Mouse (Mus musculus): Measurements from ENCODE around the gene Entpd3. TPM values are rescaled to one million over a fixed set of nuclear protein-coding genes. Genes with fewer than 3 reads are reported as not detected.

The Entpd3 gene
- polyA plus RNA-seq, 1 experiment from 2014 or later = 1.8 TPM

DNA sequence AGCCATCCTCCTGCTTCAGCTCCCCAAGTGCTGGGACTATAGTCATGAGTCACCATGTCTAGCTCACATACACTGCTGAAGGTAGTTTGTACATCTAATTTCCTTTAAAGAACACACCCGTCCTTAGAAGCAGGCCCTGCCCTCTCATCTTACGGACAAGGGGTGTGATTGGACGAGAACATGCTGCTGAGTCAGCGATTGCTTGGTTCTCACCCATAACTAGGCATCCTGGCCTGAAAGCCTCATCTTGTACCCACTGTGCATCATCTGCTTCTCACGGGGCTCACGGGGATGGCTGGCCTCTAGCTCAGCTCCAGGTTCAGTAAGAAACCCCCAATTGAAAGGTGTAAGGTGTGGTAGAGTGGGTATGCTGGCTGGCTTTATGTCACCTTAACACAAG, 74.4 kb downstream of the Entpd3 start:
- H3K27ac ChIP-seq (ENCODE audit: low read length) = no peak overlapping the region
- no peaks in the 10 kb centered on the region for H3K36me3 ChIP-seq (ENCODE audit: insufficient read depth, low read length)
- 0 out of 2 replicates have a peak, but pooled peaks cover 7% of the 10 kb centered on the region for H3K9me3 ChIP-seq (ENCODE audit: low read length)
- no peak for ATAC-seq (ENCODE audit: low FRiP score, low TSS enrichment)
- no peak overlapping the region for H3K4me2 ChIP-seq (replicated peaks; ENCODE audit: low read depth, low read length)
- H3K4me1 ChIP-seq (ENCODE audit: insufficient read depth, low read length) = peaks cover 1% of the 10 kb centered on the region; the same call in 1 of the 2 replicates
- H3K4me3 ChIP-seq (ENCODE audit: low read length) = no peak overlapping the region
- H3K9ac ChIP-seq (replicated peaks; ENCODE audit: low read length) = no peak overlapping the region
- no peaks in the 10 kb centered on the region for H3K27me3 ChIP-seq (ENCODE audit: insufficient read depth, low read length)
- WGBS = 87% methylated on average over 6 of the region's 6 CpGs

Other genes starting within 250 kb of the Entpd3 start
- 0.19 and 0.30 TPM in 2 replicates for gene Myrip, start 238.3 kb upstream of the Entpd3 start, polyA plus RNA-seq (2015; fragmentation: Nextera tagmentation; extraction: Ambion mirVana)
- gene Eif1b, start 47.6 kb upstream of the Entpd3 start, polyA plus RNA-seq (2015; fragmentation: Nextera tagmentation; extraction: Ambion mirVana) = 146 and 156 TPM in 2 replicates
- gene Rpl14, start 31.6 kb downstream of the Entpd3 start, polyA plus RNA-seq (2015; fragmentation: Nextera tagmentation; extraction: Ambion mirVana) = 730 and 733 TPM in 2 replicates